18 mouse cellular contexts compared by ENCODE assay signal in the genomic region with DNA sequence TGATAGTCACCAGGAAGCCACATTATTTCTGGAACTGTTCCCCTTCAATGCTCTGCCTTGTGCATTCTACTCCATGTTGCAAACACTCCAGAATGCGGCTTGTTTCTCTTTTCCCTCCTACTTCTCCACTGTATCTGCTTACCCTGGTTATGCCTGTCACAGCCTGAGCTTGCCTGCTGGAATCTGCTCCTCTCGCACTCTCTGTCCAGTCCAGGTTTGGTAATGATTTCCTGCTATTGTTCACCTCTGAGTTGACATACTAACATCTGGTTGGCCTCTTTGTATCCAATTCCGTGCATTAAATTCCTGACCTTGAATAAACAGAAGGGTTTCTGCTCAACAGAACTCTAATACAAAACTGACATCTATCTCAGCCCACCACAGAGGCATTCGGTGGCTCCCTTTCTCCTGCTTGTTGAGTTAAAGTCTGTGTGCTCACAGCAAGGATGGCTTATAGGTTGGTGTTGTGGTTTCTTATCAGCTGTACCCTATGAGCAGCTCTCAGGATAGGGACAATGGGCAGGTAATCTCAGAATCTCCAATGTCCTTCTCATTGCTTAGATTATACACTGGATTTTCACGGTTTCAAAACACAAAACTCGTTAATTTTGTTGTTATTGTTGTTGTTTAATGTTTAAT.
DNase-seq lines count a peak whose midpoint lies in the region; ATAC-seq and TF ChIP-seq lines count a peak whose summit lies in the region.
"Had no signal": no experiment of that assay in that cellular context is flagged by ENCODE, and none has a peak within 500 bp of the region (broad histone marks: within the 10 kb centered on the region; RNA-seq: fewer than 3 reads in every experiment).

No protein-coding gene starts in this region.

- TF ChIP-seq CTCF in kidney, postnatal 0 days (IDR thresholded peaks at IDR 0.05; ENCODE audit: low read depth) = no peak

- WGBS in kidney, postnatal 0 days = 24% methylated on average over 6 of the region's 6 CpGs
- 24% methylated on average over 6 of the region's 6 CpGs for WGBS in stomach, embryonic 14.5 days

- DNase-seq in embryo, embryonic 10.5 days (ENCODE audit: low spot score) = peak; percentile 28
- DNase-seq in embryo, embryonic 11 days = no peak
- DNase-seq in kidney, postnatal 0 days (ENCODE audit: low spot score) = peak; percentile 71
- no peak for DNase-seq in kidney, adult 8-10 months
- peak; percentile 8 for DNase-seq in 416B (ENCODE audit: low read depth)
- DNase-seq in neural tube, embryonic 10.5 days (ENCODE audit: extremely low spot score, low spot score) = no peak
- DNase-seq in gastrocnemius, adult 8-10 months (ENCODE audit: low spot score in 2 of 2) = no peak
- DNase-seq: B cell, adult 2 months; cerebellum, adult 8-10 months; lung, adult 2 months; right cerebral cortex, postnatal 25 days; thymus, postnatal 4 days had no signal

- H3K4me2 ChIP-seq in kidney, postnatal 0 days (ENCODE audit: low read length) = no peak overlapping the region
- no peak overlapping the region for H3K4me2 ChIP-seq in stomach, embryonic 14.5 days (replicated peaks; ENCODE audit: low read depth, low read length)
- H3K4me2 ChIP-seq: liver, embryonic 11.5 days; midbrain, embryonic 15.5 days had no signal

- no peak for ATAC-seq in kidney, postnatal 0 days (replicated peaks; ENCODE audit: low FRiP score, low read depth)
- ATAC-seq in stomach, embryonic 14.5 days (ENCODE audit: insufficient number of reproducible peaks, insufficient read depth, low FRiP score, low read depth) = no peak
- ATAC-seq: midbrain, embryonic 15.5 days had no signal

- H3K27ac ChIP-seq in kidney, postnatal 0 days = peak overlapping the region; percentile 60
- peak overlapping the region; percentile 23 for H3K27ac ChIP-seq in stomach, embryonic 14.5 days (ENCODE audit: low read length)
- H3K27ac ChIP-seq: heart, embryonic 10.5 days; hindbrain, embryonic 10.5 days; macrophage; midbrain, embryonic 15.5 days had no signal

- no peaks in the 10 kb centered on the region for H3K36me3 ChIP-seq in kidney, postnatal 0 days (ENCODE audit: insufficient read depth, low read length)
- H3K36me3 ChIP-seq in stomach, embryonic 14.5 days (ENCODE audit: control insufficient read depth, insufficient read depth, low read length) = no peaks in the 10 kb centered on the region
- H3K36me3 ChIP-seq: heart, embryonic 10.5 days; hindbrain, embryonic 10.5 days; midbrain, embryonic 15.5 days had no signal

- no peaks in the 10 kb centered on the region; the same call in 1 of the 2 replicates for H3K4me1 ChIP-seq in kidney, postnatal 0 days (replicated peaks; ENCODE audit: insufficient read depth, low read length)
- H3K4me1 ChIP-seq in stomach, embryonic 14.5 days (ENCODE audit: control insufficient read depth, insufficient read depth, low read length) = peaks cover 3% of the 10 kb centered on the region; the same call in 1 of the 2 replicates

- no peaks in the 10 kb centered on the region for H3K9me3 ChIP-seq in kidney, postnatal 0 days (replicated peaks; ENCODE audit: low read length)
- H3K9me3 ChIP-seq in stomach, embryonic 14.5 days (ENCODE audit: control insufficient read depth, low read depth, low read length) = peaks cover 6% of the 10 kb centered on the region; the same call in 1 of the 2 replicates
- H3K9me3 ChIP-seq: heart, embryonic 10.5 days; midbrain, embryonic 15.5 days had no signal

- H3K9ac ChIP-seq in kidney, postnatal 0 days (ENCODE audit: low read depth, low read length) = no peak overlapping the region
- no peak overlapping the region for H3K9ac ChIP-seq in stomach, embryonic 14.5 days (replicated peaks; ENCODE audit: low read depth, low read length)
- H3K9ac ChIP-seq: midbrain, embryonic 15.5 days had no signal

- H3K4me3 ChIP-seq in kidney, postnatal 0 days (replicated peaks; ENCODE audit: low read depth, low read length) = no peak overlapping the region
- H3K4me3 ChIP-seq in stomach, embryonic 14.5 days (ENCODE audit: low read depth, low read length) = no peak overlapping the region
- H3K4me3 ChIP-seq: heart, embryonic 10.5 days; hindbrain, embryonic 10.5 days; midbrain, embryonic 15.5 days had no signal

- H3K27me3 ChIP-seq in kidney, postnatal 0 days (ENCODE audit: insufficient read depth, low read length) = no peaks in the 10 kb centered on the region; the same call in 1 of the 2 replicates
- no peaks in the 10 kb centered on the region for H3K27me3 ChIP-seq in stomach, embryonic 14.5 days (ENCODE audit: control insufficient read depth, insufficient read depth, low read length)

Comparison
In these comparisons a context has a peak if more than half of its experiments do, and no peak if none do; other contexts are left out.
1. DNase-seq: peak in embryo, embryonic 10.5 days (single experiment), kidney, postnatal 0 days (single experiment) and 416B (single experiment); none in embryo, embryonic 11 days (single experiment), kidney, adult 8-10 months (0 of 2), neural tube, embryonic 10.5 days (single experiment) and gastrocnemius, adult 8-10 months (0 of 2).